Mouse (Mus musculus) liver, postnatal 0 days (tissue): Measurements from ENCODE around the gene Zbtb46. TPM values are rescaled to one million over a fixed set of nuclear protein-coding genes. Genes with fewer than 3 reads are reported as not detected.
"Not testable (repeated sequence)": the region's sequence is repeated elsewhere in the genome, so short reads cannot be mapped to it uniquely, and the experiment has no call there.

ENCODE experiments used
- ATAC-seq: fragments of 200-750 bp; cut with Nextera tagmentation; 2 replicates; pipeline ENCODE4 v1.8.0; 2017; ENCODE audit warnings: mild to moderate bottlenecking, moderate library complexity
- DNase-seq: peaks from one replicate; pipeline ENCODE4 v3.0.0-alpha.2; 2016
- H3K27ac ChIP-seq: fragments of 300-500 bp; sonication (generic); 2 replicates; pipeline ENCODE4 v1.5.1; 2014; ENCODE audit warnings: antibody characterized with exemption, moderate library complexity, mild to moderate bottlenecking, low read depth
- H3K27me3 ChIP-seq: fragments of 300-500 bp; sonication (generic); 2 replicates; pipeline ENCODE4 v1.6.1; 2014; ENCODE audit warnings: low read length, control low read depth, mixed read lengths; ENCODE audit not compliant: insufficient read depth
- H3K36me3 ChIP-seq: fragments of 300-500 bp; sonication (generic); replicated peaks from 2 replicates; pipeline ENCODE4 v1.6.1; 2014; ENCODE audit warnings: mild to moderate bottlenecking, control low read depth, low read length, moderate library complexity, mixed read lengths; ENCODE audit not compliant: insufficient read depth
- H3K4me1 ChIP-seq: fragments of 300-500 bp; sonication (generic); 2 replicates; pipeline ENCODE4 v1.6.1; 2014; ENCODE audit warnings: antibody characterized with exemption, mild to moderate bottlenecking, control low read depth; ENCODE audit not compliant: insufficient read depth
- H3K4me2 ChIP-seq: fragments of 300-500 bp; sonication (generic); 2 replicates; pipeline ENCODE4 v1.6.1; 2014; ENCODE audit warnings: low read depth, mild to moderate bottlenecking, low read length, moderate library complexity, mixed read lengths
- H3K4me3 ChIP-seq: fragments of 300-500 bp; sonication (generic); 2 replicates; pipeline ENCODE4 v1.5.1; 2014; ENCODE audit warnings: low read depth, low read length
- H3K9ac ChIP-seq: fragments of 300-500 bp; sonication (generic); replicated peaks from 2 replicates; pipeline ENCODE4 v1.6.1; 2014; ENCODE audit warnings: mild to moderate bottlenecking, moderate library complexity
- H3K9me3 ChIP-seq: fragments of 300-500 bp; sonication (generic); 2 replicates; pipeline ENCODE4 v1.6.1; 2016; ENCODE audit warnings: mild to moderate bottlenecking, control low read depth, low read length, mixed read lengths
- CTCF ChIP-seq: sonication (generic); IDR thresholded peaks from 2 replicates; pipeline ENCODE4 v1.5.1; 2016; ENCODE audit warnings: antibody characterized with exemption, low read depth
- EP300 ChIP-seq: IDR thresholded peaks from 2 replicates; pipeline ENCODE4 v1.6.1; 2016; ENCODE audit warnings: antibody characterized with exemption, low read depth, mild to moderate bottlenecking
- WGBS: fragments of 180-500 bp; shearing (Covaris S2); extraction: QIAGEN DNeasy Blood & Tissue Kit; methylation state at CpG from one replicate; pipeline ENCODE4 v1.1.7; 2014; ENCODE audit not compliant: insufficient replicate concordance; 5-methylcytosine and 5-hydroxymethylcytosine counted together
- polyA plus RNA-seq: library from polyadenylated mRNA; unstranded; fragments of >200 nt; fragmentation: Nextera tagmentation; extraction: Ambion mirVana; gene quantifications from 2 replicates; pipeline ENCODE4 v1.2.1, GENCODE M21; 2015

Zbtb46 gene
- polyA plus RNA-seq, result 3.0 and 3.5 TPM in 2 replicates

- Histone ChIP-seq H3K9ac (peak within 1 kb of the TSS; percentile 81), H3K4me1 (peaks cover 29% of the 10 kb centered on the region), H3K36me3 (no peaks in the 10 kb centered on the region), H3K4me2 (peak within 1 kb of the TSS; percentile 100), H3K9me3 (no peaks in the 10 kb centered on the region), H3K27ac (peak within 1 kb of the TSS; percentile 86), H3K4me3 (peak within 1 kb of the TSS; percentile 83), H3K27me3 (peaks cover 21% of the 10 kb centered on the region)
- 4% methylated on average over 5 of the region's 83 CpGs for WGBS
- peak; percentile 88 for ATAC-seq
- TF ChIP-seq CTCF, result no peak
- TF ChIP-seq EP300, result no peak
- DNase-seq, result peak; percentile 93
Measured at GRCm38 (mm10) chr2:181459153-181459672, at the start of gene Zbtb46. Gene Zbtb46 (minus strand): TSS chr2:181459426.

GRCm38 (mm10) chr2:181498644-181499043, 39.4 kb upstream of the Zbtb46 start:
- H3K4me2 ChIP-seq, result peak overlapping the region; percentile 96; the same call in 1 of the 2 replicates
- no peak overlapping the region for H3K9ac ChIP-seq
- no peak overlapping the region for H3K4me3 ChIP-seq

GRCm38 (mm10) chr2:181497548-181497875, 38.3 kb upstream of the Zbtb46 start:
- Histone ChIP-seq H3K4me1 (peaks cover 14% of the 10 kb centered on the region), H3K36me3 (peaks cover 34% of the 10 kb centered on the region), H3K27me3 (no peaks in the 10 kb centered on the region), H3K9me3 (no peaks in the 10 kb centered on the region), H3K9ac (peak overlapping the region; percentile 97), H3K4me2 (peak overlapping the region; percentile 96), H3K27ac (peak overlapping the region; percentile 100), H3K4me3 (peak overlapping the region; percentile 95)
- 0% methylated on average over 12 of the region's 12 CpGs for WGBS
- DNase-seq (peak; percentile 84), ATAC-seq (peak; percentile 76)
- no peak for TF ChIP-seq CTCF
- TF ChIP-seq EP300, result no peak

More at GRCm38 (mm10) chr2:181498644-181499043, 39.4 kb upstream of the Zbtb46 start:
- no peak for DNase-seq
- Histone ChIP-seq H3K4me1 (peaks cover 14% of the 10 kb centered on the region), H3K27me3 (no peaks in the 10 kb centered on the region), H3K9me3 (no peaks in the 10 kb centered on the region), H3K27ac (no peak overlapping the region), H3K36me3 (peaks cover 44% of the 10 kb centered on the region)
- no peak for ATAC-seq
- 59% methylated on average over 4 of the region's 4 CpGs for WGBS
- TF ChIP-seq CTCF, result no peak
- TF ChIP-seq EP300, result no peak

GRCm38 (mm10) chr2:181496831-181497547, 37.8 kb upstream of the Zbtb46 start, which contains the start of gene Tpd52l2:
Gene Tpd52l2 (plus strand): TSS chr2:181497142.
- Histone ChIP-seq H3K36me3 (peaks cover 29% of the 10 kb centered on the region), H3K9ac (peak within 1 kb of the TSS; percentile 97), H3K27ac (peak within 1 kb of the TSS; percentile 100), H3K9me3 (no peaks in the 10 kb centered on the region), H3K27me3 (no peaks in the 10 kb centered on the region), H3K4me1 (peaks cover 16% of the 10 kb centered on the region), H3K4me3 (peak within 1 kb of the TSS; percentile 95), H3K4me2 (peak within 1 kb of the TSS; percentile 96)
- 1% methylated on average over 46 of the region's 46 CpGs for WGBS
- no peak for TF ChIP-seq EP300
- no peak for TF ChIP-seq CTCF
- ATAC-seq (peak; percentile 95), DNase-seq (peak; percentile 94)

GRCm38 (mm10) chr2:181496281-181496680, 37.1 kb upstream of the Zbtb46 start:
- peak overlapping the region; percentile 100 for H3K27ac ChIP-seq
- peaks cover 22% of the 10 kb centered on the region for H3K36me3 ChIP-seq
- TF ChIP-seq CTCF (peak; percentile 80), EP300 (0 out of 2 replicates have a peak, but pooled peaks have one; percentile 8)
- no peaks in the 10 kb centered on the region for H3K9me3 ChIP-seq
- 3% methylated on average over 8 of the region's 8 CpGs for WGBS
- ATAC-seq (peak; percentile 60), DNase-seq (peak; percentile 76)
- H3K27me3 ChIP-seq, result no peaks in the 10 kb centered on the region
- peak overlapping the region; percentile 58 for H3K9ac ChIP-seq
- H3K4me1 ChIP-seq, result peaks cover 19% of the 10 kb centered on the region
- H3K4me3 ChIP-seq, result peak overlapping the region; percentile 95
- H3K4me2 ChIP-seq, result peak overlapping the region; percentile 96

- peak overlapping the region; percentile 95; the same call in 1 of the 2 replicates for H3K4me3 ChIP-seq
- not testable (repeated sequence) for H3K9me3 ChIP-seq, H3K9ac ChIP-seq, H3K27me3 ChIP-seq, ATAC-seq
- WGBS, result 28% methylated on average over 8 of the region's 8 CpGs
- H3K27ac ChIP-seq, result peak overlapping the region; percentile 100; the same call in 1 of the 2 replicates
- H3K4me1 ChIP-seq, result peaks cover 19% of the 10 kb centered on the region
- peak overlapping the region; percentile 96; the same call in 1 of the 2 replicates for H3K4me2 ChIP-seq
- H3K36me3 ChIP-seq, result peaks cover 18% of the 10 kb centered on the region
- peak; percentile 60 for DNase-seq
Measured at GRCm38 (mm10) chr2:181495845-181496244, 36.6 kb upstream of the Zbtb46 start.
